In the genomic region with DNA sequence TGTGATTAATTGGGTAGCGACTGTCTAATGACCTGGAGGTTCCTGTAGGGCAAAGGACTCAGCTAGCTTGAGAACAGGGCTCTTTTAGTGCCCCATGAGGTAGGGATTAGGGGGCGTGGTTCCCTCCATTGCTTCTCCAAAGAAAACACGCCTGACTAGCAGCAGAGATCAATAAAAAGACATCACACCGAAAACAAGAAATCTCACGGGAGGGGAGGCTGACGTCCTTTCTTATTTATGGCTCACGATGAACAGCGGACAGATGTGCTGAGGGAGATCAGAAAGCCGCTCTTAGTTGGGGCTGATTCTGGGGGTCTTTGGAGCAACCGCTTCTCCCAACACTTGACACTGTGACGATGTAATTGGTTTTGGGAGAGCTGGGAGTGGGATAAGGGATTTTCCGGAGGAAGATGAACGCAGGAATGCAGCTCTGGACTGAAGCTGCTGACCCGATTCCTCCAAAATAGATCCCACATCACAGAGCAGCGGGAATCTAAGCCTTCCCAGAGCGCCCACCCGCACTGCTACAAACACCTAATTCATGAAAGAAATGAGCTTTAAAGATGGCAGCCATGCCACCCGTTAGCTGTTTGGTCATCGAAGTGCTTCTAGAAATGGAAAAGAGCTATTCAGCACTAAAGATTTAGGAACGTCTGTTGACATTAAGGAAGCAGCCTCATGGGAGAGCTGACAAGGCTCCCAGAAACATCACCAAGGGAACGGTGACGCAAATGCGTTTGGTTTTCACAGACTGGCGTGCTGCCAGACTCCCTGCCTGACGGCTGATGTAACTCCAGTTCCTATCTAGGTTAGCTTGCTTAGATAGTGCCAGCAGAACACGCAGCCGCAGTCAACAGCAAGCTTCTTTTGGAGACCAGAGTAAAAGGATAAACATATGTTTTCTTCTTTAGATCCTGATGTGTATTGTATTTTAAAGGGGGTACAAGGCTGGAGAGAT, we compare ENCODE assay signal across 7 mouse cellular contexts. TPM values are rescaled to one million over a fixed set of nuclear protein-coding genes. Genes with fewer than 3 reads are reported as not detected.
A peak's percentile ranks its signal among the peaks of the same experiment; 100 is the strongest.
DNase-seq lines count a peak whose midpoint lies in the region; ATAC-seq lines count a peak whose summit lies in the region.

No protein-coding gene starts in this region.

- H3K36me3 ChIP-seq in embryonic facial prominence, embryonic 14.5 days (ENCODE audit: control insufficient read depth, insufficient read depth, low read length), result no peaks in the 10 kb centered on the region
- H3K36me3 ChIP-seq in limb, embryonic 12.5 days, result no peaks in the 10 kb centered on the region
- no peaks in the 10 kb centered on the region for H3K36me3 ChIP-seq in midbrain, embryonic 14.5 days (ENCODE audit: control insufficient read depth, insufficient read depth, low read length)

- 13% methylated on average over 27 of the region's 27 CpGs for WGBS in embryonic facial prominence, embryonic 14.5 days
- WGBS in limb, embryonic 12.5 days, result 24% methylated on average over 27 of the region's 27 CpGs
- WGBS in midbrain, embryonic 14.5 days, result 3% methylated on average over 27 of the region's 27 CpGs

- ATAC-seq in embryonic facial prominence, embryonic 14.5 days (ENCODE audit: low read depth), result peak; percentile 90
- ATAC-seq in limb, embryonic 12.5 days (ENCODE audit: insufficient number of reproducible peaks, insufficient read depth, low FRiP score, low TSS enrichment, low read depth), result no peak
- ATAC-seq in midbrain, embryonic 14.5 days (ENCODE audit: low FRiP score, low TSS enrichment), result peak; percentile 66

- peak overlapping the region; percentile 71 for H3K27ac ChIP-seq in embryonic facial prominence, embryonic 14.5 days (replicated peaks; ENCODE audit: low read depth, low read length)
- no peak overlapping the region for H3K27ac ChIP-seq in limb, embryonic 12.5 days
- peak overlapping the region; percentile 83 for H3K27ac ChIP-seq in midbrain, embryonic 14.5 days (replicated peaks; ENCODE audit: low read depth, low read length)

- H3K9me3 ChIP-seq in embryonic facial prominence, embryonic 14.5 days (ENCODE audit: control insufficient read depth, low read length), result no peaks in the 10 kb centered on the region
- H3K9me3 ChIP-seq in limb, embryonic 12.5 days, result no peaks in the 10 kb centered on the region
- no peaks in the 10 kb centered on the region for H3K9me3 ChIP-seq in midbrain, embryonic 14.5 days (ENCODE audit: control insufficient read depth, low read length)

- H3K27me3 ChIP-seq in embryonic facial prominence, embryonic 14.5 days (replicated peaks; ENCODE audit: control insufficient read depth, insufficient read depth, low read length), result no peaks in the 10 kb centered on the region
- H3K27me3 ChIP-seq in limb, embryonic 12.5 days, result no peaks in the 10 kb centered on the region
- H3K27me3 ChIP-seq in midbrain, embryonic 14.5 days (ENCODE audit: control insufficient read depth, insufficient read depth, low read length), result no peaks in the 10 kb centered on the region

- H3K9ac ChIP-seq in embryonic facial prominence, embryonic 14.5 days (ENCODE audit: low read depth, low read length), result peak overlapping the region; percentile 53
- 0 out of 2 replicates have a peak overlapping the region, but pooled peaks have one; percentile 18 for H3K9ac ChIP-seq in limb, embryonic 12.5 days (replicated peaks)
- no peak overlapping the region; the same call in 1 of the 2 replicates for H3K9ac ChIP-seq in midbrain, embryonic 14.5 days (replicated peaks; ENCODE audit: low read length)

- DNase-seq in brain, adult 2 months (ENCODE audit: low read depth, low spot score), result peak; percentile 99
- DNase-seq in embryonic facial prominence, embryonic 14.5 days (ENCODE audit: low spot score), result peak; percentile 96
- DNase-seq in heart, adult 18-20 months, result peak; percentile 98 to 99
- peak; percentile 92 for DNase-seq in kidney, adult 8-10 months
- DNase-seq in midbrain, embryonic 14.5 days, result peak; percentile 94
- peak; percentile 14 for DNase-seq in spleen, adult 12 weeks (ENCODE audit: low spot score)

- H3K4me1 ChIP-seq in embryonic facial prominence, embryonic 14.5 days (ENCODE audit: control insufficient read depth, insufficient read depth, low read length), result peaks cover 11% of the 10 kb centered on the region
- H3K4me1 ChIP-seq in limb, embryonic 12.5 days (replicated peaks), result peaks cover 19% of the 10 kb centered on the region
- no peaks in the 10 kb centered on the region for H3K4me1 ChIP-seq in midbrain, embryonic 14.5 days (ENCODE audit: control insufficient read depth, insufficient read depth, low read length)

- H3K4me3 ChIP-seq in embryonic facial prominence, embryonic 14.5 days (ENCODE audit: low read depth, low read length), result peak overlapping the region; percentile 18
- H3K4me3 ChIP-seq in limb, embryonic 12.5 days (replicated peaks), result peak overlapping the region; percentile 22
- peak overlapping the region; percentile 16 for H3K4me3 ChIP-seq in midbrain, embryonic 14.5 days (replicated peaks; ENCODE audit: low read depth, low read length)

- H3K4me2 ChIP-seq in embryonic facial prominence, embryonic 14.5 days (ENCODE audit: low read depth, low read length), result peak overlapping the region; percentile 55
- peak overlapping the region; percentile 50 for H3K4me2 ChIP-seq in limb, embryonic 12.5 days
- peak overlapping the region; percentile 53 for H3K4me2 ChIP-seq in midbrain, embryonic 14.5 days (ENCODE audit: low read length)

RNA-seq across cellular contexts. Expression of a gene that starts 42.0 kb away (rescaled TPM):
- 3.2 and 3.5 TPM in 2 replicates for polyA plus RNA-seq in embryonic facial prominence, embryonic 14.5 days (2014; fragmentation: Nextera tagmentation; extraction: Ambion mirVana)
- total RNA-seq in heart, adult 18-20 months (2021), result 1 to 10 TPM; 4.2 to 4.6 TPM
- polyA plus RNA-seq in limb, embryonic 12.5 days (2016; fragmentation: Nextera tagmentation; extraction: Ambion mirVana), result 3.5 and 3.6 TPM in 2 replicates
- polyA plus RNA-seq in midbrain, embryonic 14.5 days (2014; fragmentation: Nextera tagmentation; extraction: Ambion mirVana), result 2.2 and 2.5 TPM in 2 replicates

Comparison
In these comparisons a context has a peak if more than half of its experiments do, and no peak if none do; other contexts are left out.
1. DNase-seq: peak in every context shown above with its lines; median percentile 99 in brain, adult 2 months; 98 in heart, adult 18-20 months; 96 in embryonic facial prominence, embryonic 14.5 days; 94 in midbrain, embryonic 14.5 days; 92 in kidney, adult 8-10 months; 14 in spleen, adult 12 weeks.